Mouse (Mus musculus): Measurements from ENCODE around the gene Mettl1.
"Not testable (repeated sequence)": the region's sequence is repeated elsewhere in the genome, so short reads cannot be mapped to it uniquely, and the experiment has no call there.

Mettl1 gene

GRCm38 (mm10) chr10:127066519-127067018 is 25.4 kb downstream of the Mettl1 start:
- DNase-seq (ENCODE audit: extremely low read depth, low read depth): no peak

GRCm38 (mm10) chr10:127068360-127069038 is 27.3 kb downstream of the Mettl1 start:
- DNase-seq (ENCODE audit: extremely low read depth, low read depth): no peak

GRCm38 (mm10) chr10:127069281-127070189 is 28.3 kb downstream of the Mettl1 start:
- DNase-seq (ENCODE audit: extremely low read depth, low read depth): no peak

GRCm38 (mm10) chr10:127070190-127071121 is 29.2 kb downstream of the Mettl1 start, which contains the start of gene Tspan31:
Gene Tspan31, minus strand, starts transcription at chr10:127070264.
- DNase-seq (ENCODE audit: extremely low read depth, low read depth): peak; percentile 98

- DNase-seq (ENCODE audit: extremely low read depth, low read depth): no peak
These were observed 30.0 kb downstream of the Mettl1 start for GRCm38 (mm10) chr10:127071203-127071602.

- not testable (repeated sequence) for DNase-seq (ENCODE audit: extremely low read depth, low read depth)
These were observed 31.1 kb downstream of the Mettl1 start for GRCm38 (mm10) chr10:127072270-127072669.

- DNase-seq (ENCODE audit: extremely low read depth, low read depth): not testable (repeated sequence)
These were observed 31.8 kb downstream of the Mettl1 start for GRCm38 (mm10) chr10:127072969-127073368.

GRCm38 (mm10) chr10:127073981-127074380 is 32.8 kb downstream of the Mettl1 start:
- DNase-seq (ENCODE audit: extremely low read depth, low read depth): no peak

GRCm38 (mm10) chr10:127075080-127075479 is 33.9 kb downstream of the Mettl1 start, which contains the start of gene Agap2:
Gene Agap2, plus strand, starts transcription at chr10:127075284.
- no peak for DNase-seq (ENCODE audit: extremely low read depth, low read depth)

- DNase-seq (ENCODE audit: extremely low read depth, low read depth): no peak
These were observed 34.4 kb downstream of the Mettl1 start for GRCm38 (mm10) chr10:127075651-127076050.

GRCm38 (mm10) chr10:127076082-127076481 is 34.9 kb downstream of the Mettl1 start:
- DNase-seq (ENCODE audit: extremely low read depth, low read depth): no peak

- no peak for DNase-seq (ENCODE audit: extremely low read depth, low read depth)
These were observed 36.3 kb downstream of the Mettl1 start for GRCm38 (mm10) chr10:127077515-127077914.

GRCm38 (mm10) chr10:127078001-127078676 is 36.9 kb downstream of the Mettl1 start:
- DNase-seq (ENCODE audit: extremely low read depth, low read depth): no peak

GRCm38 (mm10) chr10:127078677-127079575 is 37.7 kb downstream of the Mettl1 start:
- no peak for DNase-seq (ENCODE audit: extremely low read depth, low read depth)

GRCm38 (mm10) chr10:127079665-127080391 is 38.6 kb downstream of the Mettl1 start:
- DNase-seq (ENCODE audit: extremely low read depth, low read depth): no peak

GRCm38 (mm10) chr10:127080901-127081780 is 39.9 kb downstream of the Mettl1 start:
- no peak for DNase-seq (ENCODE audit: extremely low read depth, low read depth)

- DNase-seq (ENCODE audit: extremely low read depth, low read depth): no peak
These were observed 40.9 kb downstream of the Mettl1 start for GRCm38 (mm10) chr10:127081996-127082620.
